Mouse (Mus musculus) left cerebral cortex, postnatal 4 days (tissue): Measurements from ENCODE around the gene Plekhm3. TPM values are rescaled to one million over a fixed set of nuclear protein-coding genes. Genes with fewer than 3 reads are reported as not detected.
A peak's percentile ranks its signal among the peaks of the same experiment; 100 is the strongest.
"Not testable (repeated sequence)": the region's sequence is repeated elsewhere in the genome, so short reads cannot be mapped to it uniquely, and the experiment has no call there.

ENCODE experiments used
- DNase-seq: peaks from one replicate; pipeline ENCODE4 v3.0.0-alpha.2; 2022
- intact Hi-C: fragments of 180-260 bp; cut with DNase I; formaldehyde crosslinking; loops from one replicate; pipeline ENCODE4 v1.15.1; 2025
- total RNA-seq, 2 experiments: library from RNA; stranded (reverse); gene quantifications; 2 replicates each; pipeline ENCODE4 v1.2.3; 2021

Gene Plekhm3
- 10 to 100 TPM; 22.2 to 25.2 TPM for total RNA-seq

DNA sequence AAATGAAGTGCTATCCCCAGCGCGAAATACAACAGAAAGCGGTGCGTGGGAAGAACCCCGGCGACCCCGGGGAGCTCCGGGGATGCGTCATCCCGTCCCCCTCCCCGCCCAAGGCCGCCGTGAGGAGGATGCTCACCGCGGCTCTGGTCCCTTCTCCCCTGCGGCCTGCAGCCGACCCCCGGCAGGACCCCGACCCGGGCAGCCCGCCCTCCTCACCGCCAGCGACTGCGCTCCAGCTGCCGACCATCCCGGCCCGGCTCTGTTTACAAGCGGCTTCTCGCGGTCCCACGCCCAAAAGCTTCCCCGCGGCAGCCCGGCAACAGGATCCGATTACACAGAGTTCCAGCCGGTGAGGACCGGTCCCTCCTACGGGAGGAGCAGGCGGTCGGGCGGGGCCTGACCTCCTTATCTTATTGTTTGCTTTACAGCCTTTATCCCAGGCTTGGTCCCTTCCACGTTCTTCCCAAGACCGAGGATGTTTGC, at the start of gene Plekhm3:
Gene Plekhm3, minus strand, starts transcription at position 346 of the 483 bp plus-strand sequence.
- intact Hi-C loops, result no loop called here

DNA sequence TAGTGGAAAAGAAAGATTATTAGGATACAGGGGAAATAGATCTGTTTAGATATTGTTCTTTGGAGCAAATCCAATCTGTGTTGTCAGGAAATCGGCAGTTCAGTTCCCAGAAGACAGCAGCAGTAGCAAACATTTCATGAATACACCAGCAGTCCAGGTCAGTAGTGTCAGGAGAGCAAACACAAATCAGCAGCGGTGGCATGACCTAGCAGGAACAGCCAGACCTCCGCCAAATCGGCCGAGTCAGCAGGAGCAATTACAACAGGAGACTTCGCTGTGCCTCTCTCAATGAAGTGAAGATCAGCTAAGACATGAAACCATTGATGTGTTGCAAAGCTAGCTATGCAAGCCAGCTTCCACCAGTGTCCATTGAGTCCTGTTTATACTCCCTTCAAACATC, 49.0 kb upstream of the Plekhm3 start:
- DNase-seq, result no peak
- intact Hi-C loops, result loop anchor here (10.0 kb wide), 1 partner anchor 1351 kb away; no protein-coding TSS in a partner anchor

More for the DNA sequence above, at the start of gene Plekhm3:
- DNase-seq, result peak; percentile 84

DNA sequence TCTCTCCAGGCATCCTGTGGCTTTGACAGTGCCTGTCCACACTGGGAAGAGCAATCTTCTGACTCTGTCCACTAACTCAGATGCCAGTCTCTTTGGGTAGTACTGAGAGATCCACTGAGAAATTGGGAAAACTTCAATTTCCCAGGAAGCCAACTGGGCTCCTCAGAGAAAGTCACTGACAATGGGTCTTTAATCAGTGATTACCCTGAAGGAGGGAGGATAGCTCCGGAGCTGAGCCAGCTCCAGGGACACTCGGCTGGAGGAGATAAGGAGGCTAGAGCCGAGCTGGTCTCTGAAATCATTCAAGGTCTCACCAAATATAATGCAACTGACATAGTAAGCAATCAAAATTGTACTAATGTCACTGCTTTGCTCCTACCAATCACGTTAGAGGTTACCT, 47.9 kb upstream of the Plekhm3 start:
- intact Hi-C loops, result loop anchor here (10.0 kb wide), 1 partner anchor 1350 kb away; no protein-coding TSS in a partner anchor
- DNase-seq, result no peak

DNA sequence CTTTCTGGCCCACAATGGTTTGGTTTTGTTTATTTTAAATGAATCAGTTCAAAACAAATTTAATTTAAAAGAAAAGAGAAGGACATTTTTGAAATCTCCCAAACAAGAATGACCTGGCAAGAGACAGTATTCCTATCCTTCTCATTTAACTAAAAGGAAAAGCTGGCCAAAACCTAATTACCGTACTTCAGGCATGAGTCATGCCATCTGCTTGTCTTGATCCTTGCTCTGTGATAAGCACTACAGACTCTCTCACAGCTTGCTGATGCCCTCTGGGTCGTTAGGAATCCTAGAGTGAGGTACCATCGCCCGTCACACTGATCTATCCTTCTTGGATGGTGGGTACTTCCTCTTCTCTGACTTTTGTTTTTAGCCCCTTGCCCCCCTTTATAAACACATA, 36.6 kb upstream of the Plekhm3 start:
- intact Hi-C loops, result no loop called here
- DNase-seq, result no peak

DNA sequence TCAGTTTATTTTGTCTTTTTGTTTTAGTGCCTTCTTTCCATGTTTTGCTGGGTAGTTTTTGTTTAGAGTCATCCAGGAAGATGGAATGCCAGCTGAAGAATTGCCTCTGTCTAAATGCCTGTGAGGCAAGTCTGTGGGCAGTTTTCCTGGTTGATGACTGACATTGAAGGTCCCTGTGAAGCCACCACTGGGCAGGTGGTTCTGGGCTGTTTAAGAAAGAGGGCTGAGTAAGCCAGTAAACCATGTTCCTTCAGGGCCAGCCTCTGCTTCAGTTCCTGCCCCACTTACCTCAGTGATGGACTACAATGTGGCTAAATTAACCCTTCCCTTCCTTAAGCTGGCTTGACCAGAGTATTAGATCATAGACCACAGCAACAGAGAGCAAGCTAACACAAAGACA, 31.6 kb upstream of the Plekhm3 start:
- intact Hi-C loops, result loop anchor here (10.0 kb wide), 1 partner anchor 253 kb away; the partner anchor contains the start of gene Fzd5
- DNase-seq, result no peak

DNA sequence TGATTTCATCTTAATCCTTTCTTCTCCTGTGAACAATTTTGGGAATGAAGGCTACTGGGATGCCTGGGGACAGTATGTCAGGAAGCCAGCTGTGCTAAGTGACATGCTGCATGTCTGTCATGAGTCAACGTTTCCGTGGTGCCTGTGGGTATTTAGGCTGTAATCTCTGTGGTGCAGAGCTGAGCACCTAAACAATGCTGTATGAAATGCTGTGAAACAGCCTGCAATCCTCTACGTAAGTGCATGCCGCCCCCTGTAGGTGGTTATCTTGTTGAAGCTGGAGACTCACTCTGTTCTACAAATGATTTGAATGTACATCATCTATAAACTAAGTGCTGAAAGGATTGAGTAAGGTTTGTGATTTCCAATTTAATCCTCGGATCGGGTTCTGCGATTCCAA, 29.5 kb upstream of the Plekhm3 start:
- intact Hi-C loops, result loop anchor here (10.0 kb wide), 1 partner anchor 251 kb away; the partner anchor contains the start of gene Fzd5
- DNase-seq, result peak; percentile 48

DNA sequence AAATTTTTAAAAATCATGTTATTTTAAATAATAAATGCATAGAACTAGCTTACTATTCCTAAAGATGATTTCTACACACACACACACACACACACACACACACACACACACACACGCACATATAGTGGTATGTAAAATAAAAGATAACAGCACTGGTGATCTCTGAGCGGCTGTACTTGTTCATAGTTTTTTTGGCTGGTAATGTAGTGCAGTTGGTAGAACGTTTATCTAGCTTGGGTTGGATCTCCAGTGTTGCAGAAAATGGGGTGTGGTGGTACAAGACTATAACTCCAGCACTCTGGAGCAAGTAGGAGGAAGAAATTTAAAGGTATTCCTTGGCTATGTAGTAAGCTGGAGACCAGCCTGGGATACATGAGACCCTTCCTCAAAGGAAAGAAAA, 26.6 kb upstream of the Plekhm3 start:
- no peak for DNase-seq
- intact Hi-C loops, result loop anchor here (10.0 kb wide), 1 partner anchor 248 kb away; the partner anchor contains the start of gene Fzd5

DNA sequence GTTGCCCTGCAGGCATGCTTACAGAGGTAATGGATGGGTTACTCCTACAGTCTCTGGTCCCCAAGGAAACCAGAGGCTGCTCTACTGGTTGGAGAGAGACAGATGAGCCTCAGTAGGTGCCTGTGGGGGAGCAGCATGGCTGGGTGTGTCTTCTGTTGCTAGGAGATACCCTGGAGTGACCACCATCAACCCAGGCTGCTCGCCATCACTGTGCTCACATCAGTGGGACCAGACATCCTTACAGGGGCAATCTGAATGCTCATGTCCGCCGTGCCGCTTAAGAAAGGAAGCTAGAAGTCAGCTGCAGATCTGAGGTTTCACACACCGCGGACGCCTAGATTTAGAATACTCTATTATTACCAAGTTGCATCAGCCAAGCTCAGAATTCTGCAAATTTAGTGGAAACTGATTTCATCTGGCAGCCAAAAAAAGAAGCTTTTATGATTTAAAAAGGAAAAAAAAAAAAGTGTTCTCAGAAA, 21.7 kb upstream of the Plekhm3 start:
- no peak for DNase-seq
- intact Hi-C loops, result no loop called here

DNA sequence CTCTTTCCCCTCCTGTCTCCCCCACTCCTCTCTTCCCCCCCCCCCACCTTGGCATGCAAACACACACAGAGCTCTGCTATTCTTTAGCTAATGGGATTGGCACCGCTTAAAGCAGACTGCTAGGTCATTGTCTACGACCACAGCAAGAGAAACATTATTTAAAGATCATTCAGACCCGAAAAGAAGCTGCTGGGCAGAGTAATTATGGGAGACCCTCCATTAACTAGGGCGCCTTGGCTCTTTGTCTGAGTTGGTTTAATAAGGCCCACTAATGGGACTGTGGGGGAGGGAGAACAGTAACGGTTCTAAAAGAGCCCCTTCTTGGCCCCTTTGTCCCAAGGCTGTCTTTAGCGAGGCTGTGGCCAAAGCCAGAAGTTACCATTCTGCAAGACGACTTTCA, 18.7 kb upstream of the Plekhm3 start:
- intact Hi-C loops, result no loop called here
- DNase-seq, result no peak

DNA sequence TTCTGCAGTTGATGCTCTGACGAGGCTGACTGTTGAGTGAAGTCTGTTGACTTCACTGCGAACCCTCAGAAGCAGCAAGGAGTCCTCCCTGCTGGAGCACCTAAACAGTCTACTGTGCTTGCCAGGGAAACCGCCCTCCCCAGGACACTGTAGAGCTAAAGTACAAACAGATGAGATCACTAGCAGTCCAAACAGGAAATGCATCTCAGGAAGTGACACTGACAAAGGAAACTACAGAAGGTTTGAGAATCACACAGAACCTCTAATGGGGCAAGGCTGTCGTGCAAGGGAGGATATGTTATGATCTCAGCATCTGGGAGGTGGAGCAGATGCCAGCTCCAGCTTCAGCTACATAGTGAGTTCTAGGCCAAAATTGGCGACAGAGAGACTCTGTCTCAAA, 14.1 kb upstream of the Plekhm3 start:
- intact Hi-C loops, result no loop called here
- no peak for DNase-seq

DNA sequence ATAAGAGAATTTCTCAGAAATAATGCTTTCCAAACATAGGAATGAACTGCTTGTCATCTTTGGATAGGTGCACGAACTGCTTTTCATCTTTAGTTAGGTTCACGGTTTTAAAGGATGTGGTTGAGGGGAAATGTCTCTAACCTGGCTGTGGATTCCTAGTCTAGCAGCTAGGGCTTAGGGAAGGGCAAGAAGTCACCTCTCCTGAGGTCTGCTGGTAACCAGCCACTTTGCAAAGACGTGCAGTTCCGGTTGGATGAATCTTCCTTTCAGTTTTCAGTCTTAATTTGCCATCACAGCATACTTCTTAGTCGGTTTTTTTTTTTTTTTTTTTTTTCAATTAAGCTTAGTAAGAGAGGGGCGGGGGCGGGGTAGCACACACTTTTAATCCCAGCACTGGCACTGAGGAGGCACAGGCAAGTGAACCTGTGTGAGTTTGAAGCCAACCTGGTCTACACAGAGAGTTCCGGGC, 431 bp upstream of the Plekhm3 start:
- intact Hi-C loops, result no loop called here
- no peak for DNase-seq

DNA sequence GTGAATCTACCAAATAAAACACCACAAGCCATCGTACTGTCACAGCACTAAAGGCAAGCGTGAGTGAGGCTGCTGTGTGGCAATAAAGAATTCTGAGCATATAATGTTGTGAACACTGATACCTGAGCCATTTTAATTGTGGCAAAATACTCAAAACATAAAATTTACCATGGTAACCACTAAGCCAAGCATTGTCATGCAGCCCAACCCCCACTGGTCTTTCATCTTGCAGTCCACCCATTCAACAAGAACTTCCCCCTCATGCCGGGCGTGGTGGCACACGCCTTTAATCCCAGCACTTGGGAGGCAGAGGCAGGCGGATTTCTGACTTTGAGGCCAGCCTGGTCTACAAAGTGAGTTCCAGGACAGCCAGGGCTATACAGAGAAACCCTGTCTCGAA, 1.8 kb downstream of the Plekhm3 start:
- intact Hi-C loops, DNase-seq: not testable (repeated sequence)

DNA sequence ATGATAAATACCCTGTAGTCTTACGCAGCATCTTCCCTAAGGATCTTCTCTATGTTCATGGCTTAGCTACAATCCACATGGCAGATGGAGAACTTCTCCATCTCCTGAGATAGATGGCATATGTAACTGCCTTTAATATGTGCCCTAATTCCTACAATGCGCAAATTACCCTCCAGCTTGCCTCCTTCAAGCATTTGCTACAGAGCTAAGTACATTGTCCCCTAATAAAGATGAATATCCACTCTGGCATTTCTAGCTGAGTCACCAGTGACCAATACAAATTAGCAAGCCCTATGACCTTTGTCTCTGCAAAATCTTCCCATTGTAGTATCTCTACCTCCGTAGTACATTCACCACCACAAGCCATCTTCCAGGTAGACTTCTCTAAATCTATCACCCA, 6.4 kb downstream of the Plekhm3 start:
- no peak for DNase-seq
- intact Hi-C loops, result no loop called here

DNA sequence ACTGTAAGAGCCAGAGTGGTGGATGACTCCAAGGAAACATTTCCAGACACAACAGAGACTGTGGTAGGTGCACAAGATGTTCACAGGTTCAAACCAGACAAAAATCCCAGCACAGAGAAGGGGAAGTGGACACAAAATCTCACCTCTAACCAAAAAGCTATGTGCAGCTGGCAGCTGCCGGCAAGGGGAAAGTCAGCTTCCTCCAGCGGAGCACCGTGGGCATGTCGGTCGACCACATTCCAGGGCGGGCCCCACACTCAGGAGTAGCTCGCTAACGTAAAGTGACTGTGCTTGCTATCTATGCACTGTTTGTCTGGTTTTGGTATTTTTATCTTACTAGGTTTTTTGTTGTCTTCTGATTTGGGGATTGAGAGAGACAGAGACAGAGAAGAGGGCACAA, 7.2 kb downstream of the Plekhm3 start:
- DNase-seq, result no peak
- intact Hi-C loops, result no loop called here

DNA sequence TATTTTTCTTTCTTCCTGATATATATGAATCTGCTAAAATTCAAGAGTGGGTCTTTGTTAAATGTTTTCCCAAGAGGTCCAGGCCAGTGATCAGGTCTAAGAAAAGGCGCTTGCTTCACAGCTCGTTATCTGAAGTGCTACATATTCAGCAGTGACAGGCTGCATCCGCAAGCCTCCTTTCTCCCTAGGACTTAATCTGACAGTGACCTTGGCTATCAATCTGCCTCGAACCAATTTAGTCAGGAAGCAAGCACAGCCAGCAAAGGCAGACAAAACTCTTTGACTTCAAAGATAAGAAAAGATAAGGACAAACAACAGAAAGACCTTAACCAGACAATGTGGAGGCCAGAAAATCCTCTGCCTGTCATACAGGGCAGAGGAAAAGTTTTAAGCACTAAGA, 10.5 kb downstream of the Plekhm3 start:
- no peak for DNase-seq
- intact Hi-C loops, result no loop called here

DNA sequence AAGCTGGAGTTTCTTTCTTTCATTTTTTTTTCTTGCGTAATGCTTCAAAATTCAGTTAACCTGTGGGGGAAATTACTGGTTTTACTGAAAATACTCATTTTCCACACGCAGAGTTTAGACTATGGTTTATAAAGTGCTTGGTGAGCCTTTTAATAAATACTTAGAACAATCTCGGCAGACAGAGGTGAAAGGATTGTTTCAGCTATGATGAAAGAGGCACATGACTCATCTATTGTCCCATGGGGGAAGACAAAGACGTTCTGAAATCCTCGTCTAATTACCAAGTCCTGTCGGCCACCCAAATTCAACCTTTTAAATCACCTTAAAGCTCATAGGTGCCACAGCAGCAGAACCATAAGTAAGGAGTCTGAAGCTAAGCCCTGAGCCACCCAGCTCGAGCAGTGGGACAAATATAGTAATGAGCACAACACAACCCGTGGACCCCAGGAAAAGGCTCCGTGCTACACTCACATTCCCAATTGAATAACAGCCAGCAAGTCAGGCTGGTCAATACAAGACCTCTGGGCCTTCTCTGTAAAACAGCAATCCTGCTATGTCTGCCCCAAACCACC, 11.3 kb downstream of the Plekhm3 start:
- DNase-seq, result no peak
- intact Hi-C loops, result no loop called here

DNA sequence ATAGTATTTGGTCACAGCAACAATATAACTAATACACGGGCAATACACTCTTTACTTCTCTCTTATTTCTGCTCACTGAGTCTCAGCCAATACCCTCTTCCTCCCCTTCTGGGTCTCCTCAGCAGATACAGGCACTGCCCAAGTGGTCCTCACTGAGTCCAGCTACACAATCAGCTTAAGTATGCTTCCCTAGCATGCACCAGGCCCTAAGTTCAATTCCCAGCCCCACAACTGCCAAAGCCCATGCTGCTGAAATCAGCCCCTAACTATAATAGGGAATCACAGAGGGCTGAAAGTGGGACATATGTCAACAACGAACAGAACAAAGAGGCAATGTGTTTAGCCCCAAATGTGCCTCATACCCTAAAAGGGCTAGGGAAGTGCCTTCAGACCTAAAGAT, 11.9 kb downstream of the Plekhm3 start:
- intact Hi-C loops, result no loop called here
- no peak for DNase-seq

DNA sequence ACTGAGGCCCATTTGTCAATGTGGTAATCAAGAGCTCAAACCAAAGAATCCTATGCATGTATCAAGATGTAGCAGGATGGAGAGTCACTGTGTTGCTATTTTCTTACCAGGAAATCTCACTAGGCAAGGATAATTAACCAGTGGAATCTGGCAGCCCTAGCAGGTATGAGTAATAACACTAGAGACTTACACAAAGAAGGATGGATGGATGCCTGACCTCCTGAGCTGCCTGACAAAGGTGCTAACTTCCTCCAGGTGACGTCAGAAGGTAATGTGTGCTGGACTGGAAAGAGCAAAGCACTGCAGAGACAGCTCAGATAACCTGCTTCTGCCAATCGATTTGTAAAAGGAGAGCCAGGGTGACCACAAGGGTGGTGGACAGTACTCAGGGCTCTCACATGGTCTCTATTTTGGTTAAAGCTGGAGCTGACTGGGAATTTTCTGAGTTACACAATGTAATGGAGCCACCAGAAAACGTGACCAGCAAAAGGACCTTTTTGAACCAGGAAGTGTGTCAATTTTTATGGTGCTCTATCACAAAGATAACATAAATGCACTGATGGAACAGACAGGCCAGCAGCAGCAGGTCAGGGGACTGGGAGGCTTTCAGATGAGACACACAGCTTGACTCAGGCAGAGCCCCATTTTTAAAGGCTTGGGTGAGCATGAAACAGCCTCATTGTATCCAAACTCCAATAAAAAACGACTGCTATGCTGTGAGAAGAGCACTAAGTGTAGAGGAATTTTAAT, 14.4 kb downstream of the Plekhm3 start:
- no peak for DNase-seq
- intact Hi-C loops, result no loop called here

DNA sequence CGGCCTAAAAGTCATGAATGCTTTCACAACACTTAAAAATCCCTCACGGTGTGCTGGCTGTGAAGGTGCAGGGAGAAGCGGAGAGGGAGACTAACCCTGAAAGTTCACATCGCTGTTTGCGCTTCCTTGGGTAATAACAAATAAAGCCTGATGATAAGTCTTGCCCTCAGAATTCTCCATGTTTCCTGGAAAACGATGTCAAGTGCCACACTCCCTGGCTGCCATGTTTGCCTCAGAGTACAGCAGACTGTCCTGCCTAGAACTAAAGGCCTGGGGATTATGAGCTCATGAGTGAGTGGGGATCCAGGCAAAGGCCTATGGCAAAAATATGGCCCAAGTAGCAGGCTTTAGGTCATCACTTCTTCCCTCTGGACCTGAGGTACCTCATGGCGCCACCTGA, 17.7 kb downstream of the Plekhm3 start:
- no peak for DNase-seq
- intact Hi-C loops, result no loop called here

DNA sequence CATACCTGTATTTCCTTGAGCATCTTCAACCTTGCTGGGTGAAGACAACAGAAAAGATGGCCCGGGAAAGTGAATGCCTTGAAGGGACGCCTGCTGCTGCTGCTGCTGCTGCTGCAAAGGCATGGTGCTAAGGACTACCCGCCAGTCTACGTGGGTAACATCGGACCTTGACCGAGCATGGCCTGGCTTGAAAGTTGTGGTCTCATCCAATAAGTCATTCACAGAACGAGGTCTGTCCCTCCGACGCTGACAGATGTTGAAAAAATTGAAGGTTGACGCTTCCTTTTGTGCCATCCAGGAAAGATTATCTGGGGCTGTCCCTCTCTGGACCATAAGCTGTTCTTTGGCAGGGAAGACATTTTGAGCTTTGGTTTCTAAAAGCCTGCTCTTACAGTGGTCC, 18.9 kb downstream of the Plekhm3 start:
- intact Hi-C loops, result no loop called here

DNA sequence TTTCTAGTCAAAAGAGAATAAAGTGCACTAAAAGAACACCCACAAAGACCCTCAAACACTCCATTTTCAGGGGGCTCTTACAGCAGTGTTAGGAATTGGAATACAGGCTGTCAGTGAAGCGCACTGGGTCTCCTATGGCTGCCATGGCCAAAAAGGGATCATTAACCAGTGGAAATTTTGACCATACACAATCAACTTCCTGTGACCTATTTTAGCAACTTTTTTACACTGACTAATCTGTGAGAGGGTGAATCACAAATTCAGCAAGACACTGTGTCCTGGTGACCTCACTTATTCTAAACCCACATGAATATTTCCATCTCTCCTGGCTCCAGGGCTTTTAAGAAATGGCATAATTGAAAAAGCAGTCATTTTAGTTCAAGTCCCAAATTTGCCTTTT, 23.7 kb downstream of the Plekhm3 start:
- intact Hi-C loops, result no loop called here
- no peak for DNase-seq

More for the DNA sequence above, 18.9 kb downstream of the Plekhm3 start:
- no peak for DNase-seq

DNA sequence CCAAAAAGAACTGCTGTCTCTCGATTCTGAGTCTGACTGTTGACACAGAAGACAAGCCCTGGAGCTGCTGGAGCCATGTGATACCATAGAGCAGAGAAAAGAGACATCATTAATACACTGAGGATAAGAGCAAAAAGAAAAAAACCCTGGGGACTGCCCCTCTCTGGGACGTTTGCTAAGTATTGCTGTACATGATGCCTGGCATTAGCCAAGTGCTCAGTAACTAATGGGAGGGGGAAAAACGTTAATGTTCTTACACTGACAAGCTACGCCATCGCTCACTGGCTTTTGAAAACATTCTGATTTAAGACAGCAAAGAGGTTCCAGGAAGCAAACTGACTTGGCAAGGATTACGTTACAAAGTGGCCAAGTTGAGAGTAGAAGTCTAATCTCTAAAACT, 26.5 kb downstream of the Plekhm3 start:
- DNase-seq, result no peak
- intact Hi-C loops, result no loop called here
